Mouse (Mus musculus) limb, embryonic 12.5 days (tissue): ENCODE results near the gene Erg. TPM values are rescaled to one million over a fixed set of nuclear protein-coding genes. Genes with fewer than 3 reads are reported as not detected.

Experiments
- ATAC-seq: fragments of 200-750 bp; cut with Nextera tagmentation; 2 replicates; pipeline ENCODE4 v1.8.0; 2017; ENCODE audit warnings: low read depth, moderate TSS enrichment; ENCODE audit not compliant: insufficient number of reproducible peaks, insufficient read depth, low FRiP score, low TSS enrichment
- H3K27ac ChIP-seq: fragments of 300-500 bp; sonication (generic); 2 replicates; pipeline ENCODE4 v1.5.1; 2016; ENCODE audit warnings: mild to moderate bottlenecking, moderate library complexity
- H3K27me3 ChIP-seq: fragments of 300-500 bp; sonication (generic); 2 replicates; pipeline ENCODE4 v1.6.1; 2016; ENCODE audit warnings: mild to moderate bottlenecking, moderate library complexity
- H3K36me3 ChIP-seq: fragments of 300-500 bp; sonication (generic); 2 replicates; pipeline ENCODE4 v1.6.1; 2016; ENCODE audit warnings: mild to moderate bottlenecking, moderate library complexity
- H3K4me1 ChIP-seq: fragments of 300-500 bp; sonication (generic); replicated peaks from 2 replicates; pipeline ENCODE4 v1.6.1; 2016
- H3K4me2 ChIP-seq: fragments of 300-500 bp; sonication (generic); 2 replicates; pipeline ENCODE4 v1.6.1; 2016; ENCODE audit warnings: mild to moderate bottlenecking, moderate library complexity
- H3K4me3 ChIP-seq: fragments of 300-500 bp; sonication (generic); replicated peaks from 2 replicates; pipeline ENCODE4 v1.5.1; 2016; ENCODE audit warnings: mild to moderate bottlenecking
- H3K9ac ChIP-seq: fragments of 300-500 bp; sonication (generic); replicated peaks from 2 replicates; pipeline ENCODE4 v1.6.1; 2016; ENCODE audit warnings: mild to moderate bottlenecking, moderate library complexity
- H3K9me3 ChIP-seq: fragments of 300-500 bp; sonication (generic); 2 replicates; pipeline ENCODE4 v1.6.1; 2016; ENCODE audit warnings: mild to moderate bottlenecking, moderate library complexity
- WGBS: fragments of 180-500 bp; shearing (Covaris S2); methylation state at CpG from one replicate; pipeline ENCODE4 v1.1.7; 2016; 5-methylcytosine and 5-hydroxymethylcytosine counted together
- polyA plus RNA-seq: library from polyadenylated mRNA; unstranded; fragments of >200 nt; fragmentation: Nextera tagmentation; extraction: Ambion mirVana; gene quantifications from 2 replicates; pipeline ENCODE4 v1.2.1, GENCODE M21; 2016

Gene Erg
- polyA plus RNA-seq, 1 experiment from 2014 or later, result 17.3 TPM

- WGBS, result 90% methylated on average over 5 of the region's 5 CpGs
- H3K4me1 ChIP-seq, result peaks cover 3% of the 10 kb centered on the region; the same call in 1 of the 2 replicates
- ATAC-seq, result no peak
- no peak overlapping the region for H3K4me3 ChIP-seq
- H3K9ac ChIP-seq, result no peak overlapping the region
- H3K4me2 ChIP-seq, result no peak overlapping the region
- H3K27me3 ChIP-seq, result no peaks in the 10 kb centered on the region
- H3K36me3 ChIP-seq, result peaks cover 22% of the 10 kb centered on the region
- no peaks in the 10 kb centered on the region for H3K9me3 ChIP-seq
- no peak overlapping the region for H3K27ac ChIP-seq
These were observed 221.2 kb downstream of the Erg start for GRCm38 (mm10) chr16:95365214-95365613.

GRCm38 (mm10) chr16:95363632-95364465, 222.5 kb downstream of the Erg start:
- Histone ChIP-seq H3K27me3 (no peaks in the 10 kb centered on the region), H3K9me3 (no peaks in the 10 kb centered on the region), H3K4me1 (peaks cover 3% of the 10 kb centered on the region; the same call in 1 of the 2 replicates), H3K27ac (no peak overlapping the region), H3K4me2 (no peak overlapping the region), H3K9ac (no peak overlapping the region), H3K36me3 (peaks cover 22% of the 10 kb centered on the region), H3K4me3 (no peak overlapping the region)
- ATAC-seq, result no peak
- WGBS, result 86% methylated on average over 18 of the region's 18 CpGs

GRCm38 (mm10) chr16:95361950-95362349, 224.4 kb downstream of the Erg start:
- Histone ChIP-seq H3K27me3 (no peaks in the 10 kb centered on the region), H3K9ac (no peak overlapping the region), H3K9me3 (no peaks in the 10 kb centered on the region), H3K4me1 (peaks cover 2% of the 10 kb centered on the region), H3K36me3 (peaks cover 26% of the 10 kb centered on the region), H3K27ac (no peak overlapping the region), H3K4me3 (no peak overlapping the region), H3K4me2 (no peak overlapping the region)
- WGBS, result 91% methylated on average over 7 of the region's 7 CpGs
- ATAC-seq, result no peak

- H3K4me1 ChIP-seq, result peaks cover 2% of the 10 kb centered on the region
- no peak overlapping the region for H3K4me2 ChIP-seq
- H3K9ac ChIP-seq, result no peak overlapping the region
- H3K36me3 ChIP-seq, result peaks cover 17% of the 10 kb centered on the region
- H3K4me3 ChIP-seq, result no peak overlapping the region
- H3K9me3 ChIP-seq, result no peaks in the 10 kb centered on the region
- no peaks in the 10 kb centered on the region for H3K27me3 ChIP-seq
- no peak for ATAC-seq
- H3K27ac ChIP-seq, result no peak overlapping the region
- 91% methylated on average over 18 of the region's 18 CpGs for WGBS
These were observed 225.4 kb downstream of the Erg start for GRCm38 (mm10) chr16:95360940-95361489.

GRCm38 (mm10) chr16:95360214-95360850, 226.1 kb downstream of the Erg start:
- H3K9ac ChIP-seq, result no peak overlapping the region

GRCm38 (mm10) chr16:95356962-95357955, 229.1 kb downstream of the Erg start:
- H3K27me3 ChIP-seq, result no peaks in the 10 kb centered on the region
- no peak overlapping the region for H3K27ac ChIP-seq
- H3K4me2 ChIP-seq, result no peak overlapping the region
- no peaks in the 10 kb centered on the region for H3K9me3 ChIP-seq
- no peak overlapping the region for H3K4me3 ChIP-seq
- WGBS, result 64% methylated on average over 12 of the region's 12 CpGs
- H3K36me3 ChIP-seq, result peaks cover 17% of the 10 kb centered on the region
- peaks cover 11% of the 10 kb centered on the region for H3K4me1 ChIP-seq
- no peak overlapping the region for H3K9ac ChIP-seq
- ATAC-seq, result 0 out of 2 replicates have a peak, but pooled peaks have one; percentile 50

More at GRCm38 (mm10) chr16:95360214-95360850, 226.1 kb downstream of the Erg start:
- Histone ChIP-seq H3K4me1 (peaks cover 2% of the 10 kb centered on the region), H3K4me3 (no peak overlapping the region), H3K9me3 (no peaks in the 10 kb centered on the region), H3K36me3 (peaks cover 17% of the 10 kb centered on the region), H3K4me2 (no peak overlapping the region), H3K27me3 (no peaks in the 10 kb centered on the region), H3K27ac (no peak overlapping the region)
- WGBS, result 93% methylated on average over 8 of the region's 8 CpGs
- ATAC-seq, result no peak

- H3K9me3 ChIP-seq, result no peaks in the 10 kb centered on the region
- H3K4me2 ChIP-seq, result no peak overlapping the region
- no peak overlapping the region for H3K9ac ChIP-seq
- no peak for ATAC-seq
- peaks cover 5% of the 10 kb centered on the region; the same call in 1 of the 2 replicates for H3K36me3 ChIP-seq
- peaks cover 17% of the 10 kb centered on the region for H3K4me1 ChIP-seq
- 49% methylated on average over 8 of the region's 8 CpGs for WGBS
- no peak overlapping the region for H3K4me3 ChIP-seq
- no peaks in the 10 kb centered on the region for H3K27me3 ChIP-seq
- H3K27ac ChIP-seq, result no peak overlapping the region
These were observed 232.6 kb downstream of the Erg start for GRCm38 (mm10) chr16:95353838-95354237.

GRCm38 (mm10) chr16:95352266-95352665, 234.1 kb downstream of the Erg start:
- H3K27me3 ChIP-seq, result 0 out of 2 replicates have a peak, but pooled peaks cover 5% of the 10 kb centered on the region
- H3K4me1 ChIP-seq, result peaks cover 18% of the 10 kb centered on the region
- H3K9me3 ChIP-seq, result no peaks in the 10 kb centered on the region
- H3K4me2 ChIP-seq, result no peak overlapping the region
- H3K4me3 ChIP-seq, result no peak overlapping the region
- 52% methylated on average over 8 of the region's 8 CpGs for WGBS
- no peak overlapping the region for H3K27ac ChIP-seq
- H3K36me3 ChIP-seq, result no peaks in the 10 kb centered on the region
- ATAC-seq, result no peak
- no peak overlapping the region for H3K9ac ChIP-seq

GRCm38 (mm10) chr16:95350499-95350898, 235.9 kb downstream of the Erg start:
- no peaks in the 10 kb centered on the region for H3K9me3 ChIP-seq
- no peak overlapping the region for H3K27ac ChIP-seq
- no peaks in the 10 kb centered on the region for H3K36me3 ChIP-seq
- no peak overlapping the region for H3K4me2 ChIP-seq
- no peak overlapping the region for H3K4me3 ChIP-seq
- peaks cover 22% of the 10 kb centered on the region for H3K4me1 ChIP-seq
- H3K27me3 ChIP-seq, result 0 out of 2 replicates have a peak, but pooled peaks cover 5% of the 10 kb centered on the region
- WGBS, result 23% methylated on average over 3 of the region's 3 CpGs
- ATAC-seq, result no peak
- H3K9ac ChIP-seq, result no peak overlapping the region

GRCm38 (mm10) chr16:95349745-95350144, 236.6 kb downstream of the Erg start:
- no peak for ATAC-seq
- no peak overlapping the region for H3K4me3 ChIP-seq
- H3K9ac ChIP-seq, result no peak overlapping the region
- H3K27me3 ChIP-seq, result 0 out of 2 replicates have a peak, but pooled peaks cover 5% of the 10 kb centered on the region
- no peaks in the 10 kb centered on the region for H3K36me3 ChIP-seq
- H3K9me3 ChIP-seq, result no peaks in the 10 kb centered on the region
- H3K27ac ChIP-seq, result no peak overlapping the region
- peaks cover 22% of the 10 kb centered on the region for H3K4me1 ChIP-seq
- WGBS, result 59% methylated on average over 5 of the region's 5 CpGs
- no peak overlapping the region for H3K4me2 ChIP-seq
